Mouse (Mus musculus): ENCODE data around the gene Gm6377. TPM values are rescaled to one million over a fixed set of nuclear protein-coding genes. Genes with fewer than 3 reads are reported as not detected.

Gene Gm6377
- polyA plus RNA-seq, 1 experiment from 2014 or later: 0.09 TPM

GRCm38 (mm10) chrX:109228720-109229119 lies 32.2 kb downstream of the Gm6377 start:
- H3K27me3 ChIP-seq: no peaks in the 10 kb centered on the region
- H3K4me3 ChIP-seq: no peak overlapping the region
- H3K4me1 ChIP-seq: no peaks in the 10 kb centered on the region
- no peaks in the 10 kb centered on the region for H3K9me3 ChIP-seq
- no peak overlapping the region for H3K4me2 ChIP-seq (replicated peaks)
- no peak overlapping the region for H3K9ac ChIP-seq
- no peaks in the 10 kb centered on the region for H3K36me3 ChIP-seq
- H3K27ac ChIP-seq: no peak overlapping the region
- no peak for ATAC-seq (ENCODE audit: insufficient number of reproducible peaks, insufficient read depth, low FRiP score, low TSS enrichment)
- WGBS: 83% methylated on average over 1 of the region's 1 CpGs

GRCm38 (mm10) chrX:109235383-109236036 lies 39.0 kb downstream of the Gm6377 start:
- Histone ChIP-seq H3K4me2 (replicated peaks) (no peak overlapping the region), H3K9me3 (no peaks in the 10 kb centered on the region), H3K36me3 (no peaks in the 10 kb centered on the region), H3K27me3 (no peaks in the 10 kb centered on the region), H3K4me3 (no peak overlapping the region), H3K27ac (no peak overlapping the region), H3K9ac (no peak overlapping the region), H3K4me1 (no peaks in the 10 kb centered on the region)
- no peak for ATAC-seq (ENCODE audit: insufficient number of reproducible peaks, insufficient read depth, low FRiP score, low TSS enrichment)
- 81% methylated on average over 3 of the region's 3 CpGs for WGBS

GRCm38 (mm10) chrX:109238163-109238562 lies 41.6 kb downstream of the Gm6377 start:
- H3K4me2 ChIP-seq (replicated peaks): no peak overlapping the region
- H3K9ac ChIP-seq: no peak overlapping the region
- H3K27me3 ChIP-seq: no peaks in the 10 kb centered on the region
- no peak overlapping the region for H3K27ac ChIP-seq
- no peak for ATAC-seq (ENCODE audit: insufficient number of reproducible peaks, insufficient read depth, low FRiP score, low TSS enrichment)
- no peaks in the 10 kb centered on the region for H3K9me3 ChIP-seq
- no peak overlapping the region for H3K4me3 ChIP-seq
- H3K4me1 ChIP-seq: no peaks in the 10 kb centered on the region
- H3K36me3 ChIP-seq: no peaks in the 10 kb centered on the region

Other genes with a start within 250 kb of the Gm6377 start
- gene Hmgn5, start 183.4 kb upstream of the Gm6377 start, polyA plus RNA-seq (2016; fragmentation: Nextera tagmentation; extraction: Ambion mirVana): 23.8 and 26.5 TPM in 2 replicates
- 178 and 193 TPM in 2 replicates for gene Sh3bgrl, start 101.4 kb upstream of the Gm6377 start, polyA plus RNA-seq (2016; fragmentation: Nextera tagmentation; extraction: Ambion mirVana)

All from embryonic facial prominence, embryonic 12.5 days (tissue).